Mouse (Mus musculus) brain, adult 2 months (tissue): ENCODE results near the gene Sycp1.

Experiments
- DNase-seq: peaks from one replicate; pipeline ENCODE4 v3.0.0; 2011; ENCODE audit warnings: low read depth, low spot score

Gene Sycp1

DNA sequence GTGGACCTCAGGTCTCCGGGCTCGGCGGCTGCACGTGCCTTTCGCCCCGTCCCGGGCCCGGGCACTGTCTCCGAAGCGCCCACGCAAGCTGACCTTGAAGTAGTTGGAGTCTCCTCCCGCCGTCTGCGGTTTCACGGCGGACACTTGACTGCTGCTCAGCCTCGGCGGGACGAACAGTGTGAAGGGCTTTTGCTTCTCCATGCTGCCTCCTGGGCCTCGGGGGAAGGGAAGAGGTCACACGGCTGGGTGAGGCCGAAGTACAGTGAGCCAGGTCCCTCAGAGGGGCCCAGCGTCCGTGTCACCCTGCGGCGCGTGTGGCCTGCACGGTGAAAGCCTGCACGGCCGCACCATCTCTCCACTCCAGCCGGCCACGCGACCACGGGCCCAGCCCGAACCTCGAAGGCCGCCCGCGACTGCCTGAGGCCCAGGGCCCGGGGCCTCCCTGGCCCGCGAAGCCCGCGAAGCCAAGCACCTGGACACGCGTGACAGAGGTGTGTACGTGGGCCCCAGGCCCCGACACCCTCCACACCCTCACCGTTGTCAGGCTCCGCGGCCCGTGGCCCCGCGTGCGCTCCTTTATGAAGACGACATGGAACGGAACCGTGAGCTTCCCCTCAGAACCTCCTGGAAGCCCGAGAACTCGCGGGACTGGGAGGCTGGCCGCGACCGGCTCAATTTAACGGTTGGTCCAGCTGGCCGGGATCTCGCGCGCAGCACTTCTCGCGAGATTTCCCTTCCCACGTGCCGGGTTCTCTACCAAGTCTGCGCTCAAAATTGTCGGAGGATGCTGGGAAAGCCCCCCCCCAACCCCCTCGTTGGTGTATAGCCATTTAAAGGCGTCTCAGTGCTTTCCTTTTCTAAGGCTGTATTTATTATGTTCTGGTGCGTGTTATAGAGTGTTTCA lies at the start of gene Sycp1:
Gene Sycp1 (minus strand): TSS at position 650 of the 904 bp plus-strand sequence.
- DNase-seq, result no peak

DNA sequence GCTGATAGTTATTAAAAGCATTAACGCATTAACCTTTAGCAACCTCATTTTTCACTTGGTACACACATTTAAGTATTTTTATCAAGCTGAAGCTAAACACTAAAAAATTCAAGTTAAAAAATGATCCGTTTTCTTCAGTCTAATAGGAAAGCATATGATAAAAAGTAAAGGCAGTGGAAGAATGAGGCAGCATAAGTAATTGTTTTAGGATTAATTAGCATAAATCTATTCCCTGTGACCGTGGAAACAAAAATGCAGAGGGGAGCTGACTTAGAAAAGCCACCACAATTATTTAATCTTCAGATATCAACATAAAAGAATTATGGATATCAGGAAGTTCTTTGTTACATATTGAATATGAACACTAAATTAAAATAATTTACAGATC lies 44.4 kb upstream of the Sycp1 start:
- no peak for DNase-seq

DNA sequence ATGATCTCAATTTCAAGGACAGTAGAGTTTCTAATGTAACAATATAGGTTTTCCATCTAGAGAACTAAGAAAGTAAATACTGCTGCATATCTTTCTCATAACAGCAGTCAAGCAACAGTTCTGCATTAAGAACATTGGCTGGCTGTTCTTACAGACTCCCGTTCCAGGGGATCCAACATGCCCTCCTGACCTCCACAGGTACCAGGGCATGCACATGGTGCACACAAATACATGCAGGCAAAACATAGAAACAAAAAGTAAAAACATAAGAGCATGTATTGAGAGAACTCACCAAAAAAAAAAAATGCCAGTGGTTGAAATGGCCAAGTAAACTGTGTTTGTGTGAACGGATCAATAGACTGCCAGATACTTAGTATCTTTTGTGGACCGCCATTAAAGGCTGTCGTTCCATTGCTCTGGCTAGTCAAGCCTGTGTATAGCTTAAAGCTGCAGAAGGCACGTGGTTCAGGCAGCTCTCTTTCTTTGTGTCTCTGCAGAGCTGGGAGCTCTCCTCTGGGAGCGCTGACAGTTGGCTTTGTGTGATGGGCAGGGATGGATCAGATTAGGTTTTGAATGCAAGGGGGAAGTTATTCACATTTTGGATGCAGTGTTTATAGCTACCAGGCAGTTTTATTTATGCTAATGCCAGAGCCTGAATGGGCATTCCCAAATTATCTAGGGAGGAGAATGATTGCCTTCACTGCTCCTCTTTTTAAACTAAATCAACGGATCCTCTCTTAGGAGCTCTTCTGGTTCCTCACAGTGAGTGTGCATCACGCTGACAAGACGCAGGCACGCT lies 43.8 kb upstream of the Sycp1 start:
- peak; percentile 63 for DNase-seq

DNA sequence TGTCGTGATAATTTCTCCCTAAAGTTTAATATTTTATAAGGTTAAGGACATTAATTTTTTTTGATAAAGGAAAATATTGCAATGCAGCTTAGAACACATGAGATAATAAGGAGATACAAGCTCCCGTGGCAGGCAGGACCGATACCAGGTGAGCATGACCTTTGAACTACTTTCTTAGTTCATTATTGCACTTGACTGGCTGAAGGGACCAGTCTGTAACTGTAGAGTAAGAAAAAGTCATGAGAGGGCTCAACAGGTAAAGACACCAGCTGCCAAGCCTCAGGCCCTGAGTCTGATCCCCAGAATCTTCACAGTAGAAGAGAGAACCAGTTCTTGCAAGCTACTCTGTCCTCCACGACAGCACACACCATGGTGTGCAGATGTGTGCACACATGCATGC lies 41.0 kb upstream of the Sycp1 start:
- no peak for DNase-seq

DNA sequence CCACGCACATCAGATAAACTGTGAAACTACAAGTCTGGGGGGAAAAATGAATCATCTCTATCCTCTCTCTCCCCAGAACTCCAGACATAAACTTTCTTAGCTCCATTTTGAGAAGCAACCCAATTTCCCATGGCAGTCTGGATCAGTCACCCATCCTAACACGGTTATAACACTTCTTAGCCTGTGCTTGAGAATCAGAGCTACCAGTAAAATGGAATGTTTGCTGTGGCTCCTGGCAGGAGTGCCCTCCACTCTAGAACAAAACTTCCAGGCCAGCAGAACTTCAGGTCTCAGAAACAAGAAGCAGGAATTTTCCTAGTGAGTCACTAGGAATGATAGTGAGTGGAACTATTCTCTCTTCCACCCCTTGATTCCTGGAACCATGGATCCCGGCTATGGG lies 34.6 kb upstream of the Sycp1 start:
- DNase-seq, result no peak

DNA sequence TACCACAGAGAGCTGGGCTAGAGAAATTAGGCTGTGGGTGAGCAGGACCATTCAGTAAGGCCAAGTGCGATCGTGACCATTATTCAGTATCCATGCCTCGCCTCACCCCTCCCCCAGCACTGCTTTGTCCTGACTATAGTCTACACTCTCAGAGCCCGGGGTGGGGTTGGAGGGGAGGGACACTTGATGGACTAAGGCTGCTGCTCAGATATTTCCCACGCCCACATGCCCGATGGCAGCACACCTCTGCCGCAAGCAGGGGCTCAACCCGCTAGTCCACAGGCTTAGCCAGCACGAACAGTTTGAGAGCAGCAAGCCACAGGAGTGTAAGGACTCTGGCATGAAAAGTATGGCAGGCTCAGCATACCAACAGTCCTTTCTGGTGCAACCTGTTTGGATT lies 34.2 kb upstream of the Sycp1 start:
- no peak for DNase-seq

DNA sequence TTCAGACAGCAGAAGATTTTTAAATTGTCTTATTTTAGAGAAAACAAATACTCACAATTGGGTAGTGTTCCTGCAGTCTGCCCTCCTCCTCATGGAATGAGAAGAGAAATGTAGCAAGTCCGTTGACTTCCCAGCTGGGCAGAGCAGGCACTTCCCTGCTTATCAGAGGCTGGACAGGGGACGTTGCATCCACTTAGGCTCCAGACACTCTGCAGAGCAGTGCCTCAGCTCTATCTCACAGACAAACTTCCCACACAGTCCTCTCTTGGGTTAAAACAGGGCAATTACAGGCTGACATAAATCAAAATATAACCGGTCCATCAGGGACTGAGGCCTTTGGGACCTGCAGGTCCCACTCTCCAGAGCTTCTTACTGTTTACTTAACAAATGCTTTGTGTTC lies 28.1 kb upstream of the Sycp1 start, which contains the start of gene Nr1h5:
Gene Nr1h5 (minus strand): TSS at position 101 of the 400 bp plus-strand sequence.
- DNase-seq, result no peak

DNA sequence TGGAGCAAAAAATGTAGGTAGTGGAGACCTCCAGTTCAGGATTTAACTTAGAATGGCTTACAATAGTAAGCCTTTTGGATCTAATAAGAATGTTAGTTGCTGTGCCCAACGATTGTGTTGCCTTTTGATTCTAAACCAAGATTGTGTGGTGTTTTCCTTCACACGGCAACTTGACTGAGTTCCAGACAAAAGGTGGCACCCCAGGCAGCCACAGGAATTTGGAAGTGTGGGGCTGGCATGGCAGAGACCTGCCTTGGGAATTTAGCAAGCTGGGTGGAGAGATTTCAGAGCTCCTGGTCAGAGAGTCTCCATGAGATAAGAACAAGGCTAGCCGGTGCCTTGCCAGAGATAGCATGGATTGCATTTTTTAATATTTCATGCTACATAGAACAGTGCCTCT lies 19.7 kb upstream of the Sycp1 start:
- DNase-seq, result no peak

DNA sequence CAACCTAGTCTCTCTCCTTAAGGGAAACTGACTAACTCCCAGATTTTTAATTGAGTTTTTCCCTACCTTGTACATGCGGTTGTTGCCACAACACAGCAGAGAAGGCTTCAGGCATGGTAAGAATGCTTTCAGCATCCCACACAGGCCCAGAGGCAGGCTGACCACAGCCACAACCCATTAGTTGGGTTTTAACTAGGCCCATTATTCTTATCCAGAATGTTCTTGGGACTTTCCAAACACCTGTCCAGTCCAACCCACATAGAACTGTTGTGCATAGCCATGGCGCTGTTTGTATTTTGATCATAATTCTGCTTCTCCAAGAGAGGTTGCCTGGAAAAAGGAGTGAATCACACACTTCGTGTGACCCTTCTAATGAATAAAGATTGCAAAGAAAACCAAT lies 19.2 kb upstream of the Sycp1 start:
- DNase-seq, result no peak

DNA sequence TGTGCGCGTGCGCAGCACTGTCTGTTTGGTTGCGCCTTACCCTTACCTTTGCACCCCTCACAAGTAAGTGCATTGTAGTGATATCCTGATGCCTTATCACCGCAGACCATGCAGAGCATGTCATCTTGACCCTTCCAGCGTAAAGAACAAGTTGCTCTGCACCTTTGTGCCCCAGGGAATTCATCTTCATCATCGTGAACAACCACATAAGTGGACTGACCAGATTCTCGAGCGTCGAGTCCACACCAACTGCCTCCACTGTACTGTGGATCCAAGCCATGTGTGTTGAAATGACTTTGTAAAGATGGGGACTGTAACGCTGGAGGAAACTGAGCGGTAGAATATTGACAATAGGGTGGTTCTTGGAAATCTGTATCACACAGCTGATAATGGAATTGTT lies 18.6 kb upstream of the Sycp1 start:
- DNase-seq, result no peak

DNA sequence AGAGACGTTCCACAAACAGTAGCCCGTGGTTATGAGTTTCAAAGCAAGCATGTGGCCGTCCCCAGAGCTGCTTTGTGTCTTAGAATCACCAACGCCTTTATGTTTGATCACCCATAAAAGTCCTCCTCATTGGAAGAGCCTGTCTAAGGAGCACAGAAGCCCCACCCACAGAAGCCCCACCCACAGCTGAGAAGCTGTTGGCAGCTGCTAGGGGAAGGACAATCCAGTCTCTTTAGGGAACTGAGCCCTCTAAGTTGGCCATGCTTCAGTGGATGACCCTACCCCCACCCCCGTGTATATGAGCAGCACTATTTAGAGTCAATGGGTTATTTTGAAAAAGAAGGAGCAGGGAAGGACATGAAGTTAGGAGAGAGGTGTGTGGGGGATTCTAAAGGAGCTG lies 11.0 kb upstream of the Sycp1 start:
- no peak for DNase-seq

DNA sequence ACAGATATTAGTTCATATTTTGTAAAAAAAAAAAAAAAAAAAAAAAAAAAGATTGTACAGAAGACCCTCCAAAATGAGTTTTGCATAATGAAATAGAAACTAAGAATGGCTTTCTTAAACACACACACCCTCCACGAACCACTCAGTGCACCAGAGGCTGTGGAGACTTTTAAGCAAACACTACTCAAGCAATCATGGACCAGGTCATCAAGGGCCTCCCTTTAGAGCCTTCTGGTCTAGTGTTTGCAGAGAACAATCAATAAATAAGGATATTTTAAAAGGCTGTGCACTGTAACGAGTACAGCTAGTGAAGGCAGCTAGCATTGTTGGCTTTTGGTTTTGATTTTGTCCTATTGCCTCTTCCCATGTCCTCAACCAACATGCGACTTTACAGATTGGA lies 10.4 kb upstream of the Sycp1 start:
- no peak for DNase-seq

DNA sequence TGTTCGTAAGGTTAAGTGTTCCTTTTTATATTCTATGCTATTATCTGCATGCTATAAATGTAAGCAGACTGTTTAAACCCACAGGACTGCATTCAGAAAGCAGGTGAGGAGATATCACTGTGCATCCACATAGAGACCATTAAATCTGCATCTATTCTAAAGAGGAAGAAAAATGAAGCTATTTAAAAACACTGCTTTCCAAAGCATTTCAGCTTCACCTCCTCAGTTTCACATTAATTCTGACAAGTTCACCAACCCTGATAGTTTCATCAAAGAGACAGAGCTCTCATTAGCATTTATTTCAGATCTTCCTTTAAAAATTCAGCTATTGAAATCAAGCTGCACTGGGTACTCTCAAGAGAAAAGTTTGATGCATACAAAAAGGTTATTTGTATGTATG lies 2.2 kb upstream of the Sycp1 start:
- peak; percentile 9 for DNase-seq

DNA sequence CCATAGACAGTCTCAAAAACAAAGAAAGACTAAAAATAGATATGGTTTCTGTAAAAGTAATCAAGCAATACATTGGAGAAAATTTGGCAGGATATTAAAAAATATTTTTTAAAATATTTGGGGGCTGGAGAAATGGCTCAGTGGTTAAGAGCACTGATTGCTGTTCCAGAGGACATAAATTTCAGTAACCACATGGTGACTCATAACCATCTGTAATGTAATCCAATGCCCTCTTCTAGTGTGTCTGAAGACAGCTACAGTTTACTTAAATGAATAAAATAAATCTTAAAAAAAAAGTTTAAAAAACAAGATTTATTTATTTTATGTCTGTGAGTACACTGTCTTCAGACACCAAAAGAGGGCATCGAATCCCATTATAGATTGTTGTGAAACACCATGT lies 36.8 kb downstream of the Sycp1 start:
- no peak for DNase-seq

DNA sequence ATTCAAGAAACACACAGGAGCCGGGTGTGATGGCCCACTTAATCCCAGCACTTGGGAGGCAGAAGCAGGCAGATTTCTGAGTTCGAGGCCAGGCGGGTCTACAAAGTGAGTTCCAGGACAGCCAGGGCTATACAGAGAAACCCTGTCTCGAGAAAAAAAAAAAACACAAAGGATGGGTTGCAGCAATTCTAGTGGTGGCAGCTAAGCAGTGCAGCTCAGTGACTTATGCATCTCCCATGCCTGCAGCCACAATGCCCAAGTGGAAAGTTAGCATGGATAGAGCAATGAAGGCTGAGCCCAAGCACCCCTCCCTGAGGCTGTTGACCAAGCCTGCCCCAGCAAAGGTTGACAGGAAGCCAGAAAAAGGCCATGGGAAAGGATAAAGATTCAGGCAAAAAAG lies 55.4 kb downstream of the Sycp1 start:
- DNase-seq, result no peak

DNA sequence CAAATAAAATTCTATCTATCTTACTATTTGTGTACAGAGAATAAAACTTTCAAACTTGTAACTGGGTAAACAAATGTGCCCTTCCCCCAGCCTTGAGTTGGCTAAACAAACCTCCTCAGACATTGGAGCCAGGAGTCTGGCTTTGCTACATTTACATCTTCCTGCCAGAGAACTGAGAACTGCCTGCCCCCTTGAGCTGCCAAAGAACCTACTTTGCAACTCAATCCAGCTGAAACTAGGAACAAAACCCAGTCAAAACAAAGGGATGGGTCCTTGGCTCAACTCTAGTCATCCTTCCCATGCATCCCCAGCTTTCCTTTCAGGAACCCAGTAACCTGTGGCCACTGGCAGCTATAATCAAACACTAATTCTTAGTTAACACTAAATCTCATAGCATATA lies 87.2 kb downstream of the Sycp1 start:
- no peak for DNase-seq

DNA sequence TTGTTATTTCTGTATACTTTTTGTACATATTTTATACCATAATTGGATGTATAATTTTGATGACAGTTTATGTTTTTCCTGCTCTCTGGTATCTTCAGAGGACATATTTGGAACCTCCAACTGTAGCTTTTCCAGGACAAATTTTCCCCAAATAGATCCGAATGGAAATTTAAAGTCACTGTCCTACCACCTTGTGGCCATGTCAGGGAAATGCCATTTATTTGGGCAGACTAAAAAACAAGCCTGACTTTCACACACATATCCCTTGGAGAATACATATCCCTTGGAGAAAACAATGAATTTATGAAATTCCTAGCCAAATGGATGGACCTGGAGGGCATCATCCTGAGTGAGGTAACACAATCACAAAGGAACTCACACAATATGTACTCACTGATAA lies 93.5 kb downstream of the Sycp1 start:
- DNase-seq, result peak; percentile 3

DNA sequence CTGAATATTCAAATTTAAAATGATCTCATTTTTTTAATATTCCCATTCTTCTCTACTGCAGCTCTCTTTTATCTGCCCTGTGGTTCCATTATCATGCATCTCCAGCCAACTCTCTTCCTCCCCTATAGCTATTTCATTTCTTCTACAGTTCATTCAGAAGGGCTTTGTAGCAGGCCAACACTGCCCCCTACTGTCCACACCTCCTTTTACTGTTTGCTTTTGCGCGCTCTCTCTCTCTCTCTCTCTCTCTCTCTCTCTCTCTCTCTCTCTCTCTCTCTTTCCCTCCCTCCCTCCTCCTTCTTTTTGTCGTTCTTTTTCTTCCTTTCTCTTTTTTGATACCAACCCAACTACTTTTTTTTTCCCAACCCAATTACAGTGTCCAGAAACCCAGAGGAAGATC lies 132.0 kb downstream of the Sycp1 start:
- DNase-seq, result peak; percentile 92

DNA sequence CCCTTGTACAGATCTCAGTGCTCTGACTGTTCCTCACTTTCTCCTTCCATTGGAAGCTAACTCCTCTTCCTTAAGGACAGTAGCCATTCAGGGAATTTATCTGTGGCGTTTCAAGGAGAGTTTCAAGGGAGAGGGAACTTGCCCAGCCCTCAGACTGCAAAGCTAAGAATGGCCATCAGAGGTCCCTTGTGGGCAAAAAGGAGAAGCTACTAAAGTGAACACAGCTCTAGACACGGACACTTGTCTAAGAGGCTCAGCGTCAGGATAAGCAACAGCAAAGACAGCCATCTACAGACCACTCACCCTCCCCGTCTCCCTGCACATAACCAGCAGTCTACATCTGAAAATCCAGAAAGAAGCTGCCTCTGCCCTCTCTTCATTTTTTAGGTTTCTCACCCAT lies 148.5 kb downstream of the Sycp1 start:
- no peak for DNase-seq

DNA sequence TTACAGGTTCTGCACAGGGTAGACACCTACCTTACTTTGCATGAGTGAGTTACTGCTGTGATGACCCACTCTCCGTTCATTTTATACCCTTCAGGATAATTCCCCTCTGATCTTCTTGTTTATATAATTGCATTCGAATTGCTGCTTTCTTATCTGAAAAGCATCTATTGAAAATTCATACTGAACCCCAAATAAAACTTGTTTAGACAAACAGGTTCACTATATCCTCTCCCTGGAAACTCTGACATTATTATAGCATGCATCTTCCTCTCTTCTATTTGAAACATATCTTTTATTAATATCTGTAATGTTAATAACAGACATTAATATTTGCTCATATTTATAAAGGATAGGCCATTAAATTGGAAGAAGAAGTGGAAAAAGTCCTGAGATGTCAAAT lies 153.3 kb downstream of the Sycp1 start, which contains the start of gene Tshb:
Gene Tshb (minus strand): TSS at position 101 of the 400 bp plus-strand sequence.
- DNase-seq, result no peak

DNA sequence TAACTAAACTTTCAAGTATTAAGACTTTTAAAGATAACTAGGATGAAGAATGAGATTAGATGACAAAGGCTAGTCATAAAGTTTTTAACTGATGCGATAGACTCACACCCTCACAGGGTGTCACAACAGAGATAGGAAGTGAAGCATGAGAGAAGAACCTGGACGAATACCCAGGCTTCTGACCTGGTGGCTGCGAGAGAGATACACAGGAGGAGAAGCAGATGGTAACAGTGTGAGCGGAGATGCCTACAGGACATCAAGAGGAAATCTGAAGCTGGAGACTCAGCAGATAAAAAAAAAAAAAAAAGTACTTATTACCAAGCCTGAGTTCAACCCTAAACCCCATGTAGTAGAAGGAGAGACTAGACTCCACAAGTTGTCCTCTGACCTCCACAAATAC lies 162.9 kb downstream of the Sycp1 start:
- peak; percentile 85 for DNase-seq
